Comparison of ENCODE assay signal across 20 mouse cellular contexts in genomic region chr8:124184507-124184906, GRCm38 (mm10). TPM values are rescaled to one million over a fixed set of nuclear protein-coding genes. Genes with fewer than 3 reads are reported as not detected.
DNase-seq lines count a peak whose midpoint lies in the region; ATAC-seq and TF ChIP-seq lines count a peak whose summit lies in the region.
"Had no signal": no experiment of that assay in that cellular context is flagged by ENCODE, and none has a peak within 500 bp of the region (broad histone marks: within the 10 kb centered on the region; RNA-seq: fewer than 3 reads in every experiment).

No protein-coding gene starts in this region.

- TF ChIP-seq CTCF in stomach, postnatal 0 days (IDR thresholded peaks at IDR 0.05; ENCODE audit: low read depth) = no peak

- H3K4me1 ChIP-seq in hindbrain, embryonic 13.5 days (replicated peaks) = peaks cover 26% of the 10 kb centered on the region
- H3K4me1 ChIP-seq in hindbrain, embryonic 10.5 days (replicated peaks) = peaks cover 17% of the 10 kb centered on the region
- H3K4me1 ChIP-seq in midbrain, embryonic 15.5 days = no peaks in the 10 kb centered on the region
- peaks cover 14% of the 10 kb centered on the region; the same call in 1 of the 2 replicates for H3K4me1 ChIP-seq in midbrain, embryonic 13.5 days (replicated peaks)
- peaks cover 23% of the 10 kb centered on the region for H3K4me1 ChIP-seq in forebrain, embryonic 16.5 days (replicated peaks; ENCODE audit: control insufficient read depth, insufficient read depth, low read length)
- no peaks in the 10 kb centered on the region for H3K4me1 ChIP-seq in stomach, postnatal 0 days (replicated peaks; ENCODE audit: control insufficient read depth, insufficient read depth)
- H3K4me1 ChIP-seq: liver, embryonic 13.5 days; neural tube, embryonic 12.5 days had no signal

- H3K36me3 ChIP-seq in hindbrain, embryonic 13.5 days = no peaks in the 10 kb centered on the region
- H3K36me3 ChIP-seq in hindbrain, embryonic 10.5 days = no peaks in the 10 kb centered on the region
- no peaks in the 10 kb centered on the region for H3K36me3 ChIP-seq in midbrain, embryonic 15.5 days (replicated peaks)
- H3K36me3 ChIP-seq in midbrain, embryonic 13.5 days = no peaks in the 10 kb centered on the region
- H3K36me3 ChIP-seq in forebrain, embryonic 16.5 days (ENCODE audit: control insufficient read depth, insufficient read depth) = no peaks in the 10 kb centered on the region
- H3K36me3 ChIP-seq in stomach, postnatal 0 days (ENCODE audit: control insufficient read depth, insufficient read depth, low read length) = no peaks in the 10 kb centered on the region
- H3K36me3 ChIP-seq: heart, embryonic 12.5 days; liver, embryonic 13.5 days; neural tube, embryonic 12.5 days had no signal

- peak overlapping the region; percentile 52; the same call in 1 of the 2 replicates for H3K27ac ChIP-seq in hindbrain, embryonic 13.5 days
- no peak overlapping the region for H3K27ac ChIP-seq in hindbrain, embryonic 10.5 days
- H3K27ac ChIP-seq in midbrain, embryonic 15.5 days = peak overlapping the region; percentile 1; the same call in 1 of the 2 replicates
- H3K27ac ChIP-seq in midbrain, embryonic 13.5 days = no peak overlapping the region; the same call in 1 of the 2 replicates
- no peak overlapping the region for H3K27ac ChIP-seq in forebrain, embryonic 16.5 days (ENCODE audit: low read length)
- peak overlapping the region; percentile 35; the same call in 1 of the 2 replicates for H3K27ac ChIP-seq in stomach, postnatal 0 days (replicated peaks)
- H3K27ac ChIP-seq: gastrocnemius, adult 2 months; liver, embryonic 13.5 days; neural tube, embryonic 12.5 days had no signal

- H3K27me3 ChIP-seq in hindbrain, embryonic 13.5 days = no peaks in the 10 kb centered on the region
- no peaks in the 10 kb centered on the region for H3K27me3 ChIP-seq in hindbrain, embryonic 10.5 days (ENCODE audit: insufficient read depth, poor library complexity, severe bottlenecking)
- no peaks in the 10 kb centered on the region for H3K27me3 ChIP-seq in midbrain, embryonic 15.5 days (replicated peaks)
- no peaks in the 10 kb centered on the region for H3K27me3 ChIP-seq in midbrain, embryonic 13.5 days
- H3K27me3 ChIP-seq in forebrain, embryonic 16.5 days (replicated peaks; ENCODE audit: control insufficient read depth, insufficient read depth, low read length) = no peaks in the 10 kb centered on the region
- H3K27me3 ChIP-seq in stomach, postnatal 0 days (ENCODE audit: control insufficient read depth, insufficient read depth, low read length) = no peaks in the 10 kb centered on the region
- H3K27me3 ChIP-seq: liver, embryonic 13.5 days; neural tube, embryonic 12.5 days had no signal

- H3K9me3 ChIP-seq in hindbrain, embryonic 13.5 days = no peaks in the 10 kb centered on the region
- H3K9me3 ChIP-seq in hindbrain, embryonic 10.5 days = no peaks in the 10 kb centered on the region
- no peaks in the 10 kb centered on the region for H3K9me3 ChIP-seq in midbrain, embryonic 15.5 days
- no peaks in the 10 kb centered on the region for H3K9me3 ChIP-seq in midbrain, embryonic 13.5 days
- H3K9me3 ChIP-seq in forebrain, embryonic 16.5 days (ENCODE audit: control insufficient read depth, low read length) = no peaks in the 10 kb centered on the region
- no peaks in the 10 kb centered on the region for H3K9me3 ChIP-seq in stomach, postnatal 0 days (ENCODE audit: control insufficient read depth, low read length)
- H3K9me3 ChIP-seq: heart, embryonic 12.5 days; liver, embryonic 13.5 days; neural tube, embryonic 12.5 days had no signal

- 43% methylated on average over 2 of the region's 2 CpGs for WGBS in hindbrain, embryonic 13.5 days
- WGBS in hindbrain, embryonic 10.5 days = 78% methylated on average over 2 of the region's 2 CpGs
- 60% methylated on average over 2 of the region's 2 CpGs for WGBS in midbrain, embryonic 15.5 days
- 58% methylated on average over 2 of the region's 2 CpGs for WGBS in midbrain, embryonic 13.5 days
- WGBS in forebrain, embryonic 16.5 days = 35% methylated on average over 2 of the region's 2 CpGs
- 76% methylated on average over 2 of the region's 2 CpGs for WGBS in stomach, postnatal 0 days

- DNase-seq in hindbrain, embryonic 10.5 days (ENCODE audit: low spot score) = no peak
- no peak for DNase-seq in stomach, postnatal 0 days (ENCODE audit: low spot score)
- no peak for DNase-seq in left cerebral cortex, adult 9 months (ENCODE audit: low spot score in 2 of 2)
- DNase-seq: adrenal gland, adult 8-10 months; cerebellum, adult 18-20 months; cerebellum, postnatal 36 days; kidney, adult 9 months; kidney, postnatal 4 days; liver, embryonic 13.5 days; retina, postnatal 1 day; right cerebral cortex, postnatal 4 days; thymus, postnatal 4 days had no signal

- ATAC-seq in hindbrain, embryonic 13.5 days (ENCODE audit: low FRiP score) = peak; percentile 61; the same call in 1 of the 2 replicates
- 0 out of 2 replicates have a peak, but pooled peaks have one; percentile 39 for ATAC-seq in midbrain, embryonic 15.5 days (replicated peaks)
- ATAC-seq in midbrain, embryonic 13.5 days = no peak
- ATAC-seq in forebrain, embryonic 16.5 days = peak; percentile 45
- ATAC-seq in stomach, postnatal 0 days (ENCODE audit: low FRiP score, low TSS enrichment) = no peak
- ATAC-seq: inflammation-experienced regulatory T-cells, adult 6 months had no signal

- no peak overlapping the region for H3K9ac ChIP-seq in hindbrain, embryonic 13.5 days
- no peak overlapping the region for H3K9ac ChIP-seq in midbrain, embryonic 15.5 days
- H3K9ac ChIP-seq in midbrain, embryonic 13.5 days (replicated peaks) = no peak overlapping the region
- no peak overlapping the region for H3K9ac ChIP-seq in forebrain, embryonic 16.5 days (replicated peaks; ENCODE audit: low read depth, low read length)
- H3K9ac ChIP-seq in stomach, postnatal 0 days (ENCODE audit: low read length) = no peak overlapping the region
- H3K9ac ChIP-seq: heart, embryonic 12.5 days; liver, embryonic 13.5 days; neural tube, embryonic 12.5 days had no signal

- no peak for TF ChIP-seq EP300 in stomach, postnatal 0 days (optimal IDR thresholded peaks at IDR 0.05)

- no peak overlapping the region for H3K4me2 ChIP-seq in hindbrain, embryonic 13.5 days
- H3K4me2 ChIP-seq in midbrain, embryonic 15.5 days = no peak overlapping the region
- no peak overlapping the region for H3K4me2 ChIP-seq in midbrain, embryonic 13.5 days (replicated peaks)
- no peak overlapping the region for H3K4me2 ChIP-seq in forebrain, embryonic 16.5 days (ENCODE audit: low read length)
- no peak overlapping the region for H3K4me2 ChIP-seq in stomach, postnatal 0 days (replicated peaks; ENCODE audit: low read depth)
- H3K4me2 ChIP-seq: heart, embryonic 12.5 days; liver, embryonic 13.5 days; neural tube, embryonic 12.5 days had no signal

- H3K4me3 ChIP-seq in hindbrain, embryonic 13.5 days = no peak overlapping the region
- no peak overlapping the region for H3K4me3 ChIP-seq in hindbrain, embryonic 10.5 days
- no peak overlapping the region for H3K4me3 ChIP-seq in midbrain, embryonic 15.5 days
- H3K4me3 ChIP-seq in midbrain, embryonic 13.5 days (replicated peaks) = no peak overlapping the region
- H3K4me3 ChIP-seq in forebrain, embryonic 16.5 days (replicated peaks; ENCODE audit: low read length) = no peak overlapping the region
- no peak overlapping the region for H3K4me3 ChIP-seq in stomach, postnatal 0 days (ENCODE audit: low read depth, low read length)
- H3K4me3 ChIP-seq: gastrocnemius, adult 2 months; heart, embryonic 12.5 days; liver, embryonic 13.5 days; neural tube, embryonic 12.5 days had no signal

RNA-seq across cellular contexts. Expression of gene Galnt2, which starts 46.7 kb away (rescaled TPM):
- 49.9 and 52.8 TPM in 2 replicates for polyA plus RNA-seq in hindbrain, embryonic 13.5 days (2015; fragmentation: Nextera tagmentation; extraction: Ambion mirVana)
- polyA plus RNA-seq in hindbrain, embryonic 10.5 days (2016; fragmentation: Nextera tagmentation; extraction: Ambion mirVana) = 42.2 and 56.0 TPM in 2 replicates
- polyA plus RNA-seq in midbrain, embryonic 15.5 days (2015; fragmentation: Nextera tagmentation; extraction: Ambion mirVana) = 67.4 and 78.1 TPM in 2 replicates
- polyA plus RNA-seq in midbrain, embryonic 13.5 days (2015; fragmentation: Nextera tagmentation; extraction: Ambion mirVana) = 47.2 and 53.5 TPM in 2 replicates
- polyA plus RNA-seq in forebrain, embryonic 16.5 days (2015; fragmentation: Nextera tagmentation; extraction: Ambion mirVana) = 47.8 and 48.9 TPM in 2 replicates
- polyA plus RNA-seq in stomach, postnatal 0 days (2015; fragmentation: Nextera tagmentation; extraction: Ambion mirVana) = 48.6 and 48.9 TPM in 2 replicates

Comparison
In these comparisons a context has a peak if more than half of its experiments do, and no peak if none do; other contexts are left out.
1. ATAC-seq: peak in hindbrain, embryonic 13.5 days (single experiment), midbrain, embryonic 15.5 days (single experiment) and forebrain, embryonic 16.5 days (single experiment); none in midbrain, embryonic 13.5 days (single experiment) and stomach, postnatal 0 days (single experiment).
2. H3K27ac ChIP-seq: peak in hindbrain, embryonic 13.5 days (single experiment), midbrain, embryonic 15.5 days (single experiment) and stomach, postnatal 0 days (single experiment); none in hindbrain, embryonic 10.5 days (single experiment), midbrain, embryonic 13.5 days (single experiment) and forebrain, embryonic 16.5 days (single experiment).